Mouse (Mus musculus) ES-E14 (cell line): ENCODE results near the gene Gm10376.
"Not testable (repeated sequence)": the region's sequence is repeated elsewhere in the genome, so short reads cannot be mapped to it uniquely, and the experiment has no call there.

Experiments
- CHD2 ChIP-seq: IDR thresholded peaks from 2 replicates; pipeline ENCODE4 v1.6.1; 2014; ENCODE audit warnings: mild to moderate bottlenecking, low read depth, low read length, inconsistent platforms
- ZC3H11A ChIP-seq: IDR thresholded peaks from 2 replicates; pipeline ENCODE4 v1.6.1; 2012; ENCODE audit warnings: low read depth, mild to moderate bottlenecking, inconsistent platforms, low read length, borderline replicate concordance
- ZNF384 ChIP-seq: IDR thresholded peaks from 2 replicates; pipeline ENCODE4 v1.6.1; 2012; ENCODE audit warnings: low read depth, low read length, inconsistent platforms

DNA sequence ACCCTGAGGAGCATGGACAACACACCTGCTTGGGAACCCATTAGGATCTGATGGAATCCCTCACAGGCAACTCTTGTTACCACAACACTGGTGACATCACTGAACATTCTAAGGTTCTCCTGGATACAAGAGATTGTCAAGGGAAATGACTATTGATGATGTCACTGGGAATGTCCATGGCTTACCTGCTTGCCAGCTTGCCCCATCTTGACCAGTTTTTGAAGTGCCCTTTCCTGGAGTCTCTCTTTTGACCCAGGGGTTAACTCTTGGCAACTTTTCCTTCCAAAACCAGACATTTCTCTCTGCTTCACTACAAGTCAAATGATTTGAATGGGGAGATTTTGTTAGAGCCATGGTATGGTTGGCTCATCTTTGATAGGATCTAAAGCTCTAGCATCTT is at the start of gene Gm10376:
- TF ChIP-seq ZC3H11A, ZNF384, CHD2: not testable (repeated sequence)
